Mouse (Mus musculus): ENCODE results near the gene Defb35. TPM values are rescaled to one million over a fixed set of nuclear protein-coding genes. Genes with fewer than 3 reads are reported as not detected.
"Not testable (repeated sequence)": the region's sequence is repeated elsewhere in the genome, so short reads cannot be mapped to it uniquely, and the experiment has no call there.

Gene Defb35
- total and polyA plus RNA-seq, 3 experiments = not detected

DNA sequence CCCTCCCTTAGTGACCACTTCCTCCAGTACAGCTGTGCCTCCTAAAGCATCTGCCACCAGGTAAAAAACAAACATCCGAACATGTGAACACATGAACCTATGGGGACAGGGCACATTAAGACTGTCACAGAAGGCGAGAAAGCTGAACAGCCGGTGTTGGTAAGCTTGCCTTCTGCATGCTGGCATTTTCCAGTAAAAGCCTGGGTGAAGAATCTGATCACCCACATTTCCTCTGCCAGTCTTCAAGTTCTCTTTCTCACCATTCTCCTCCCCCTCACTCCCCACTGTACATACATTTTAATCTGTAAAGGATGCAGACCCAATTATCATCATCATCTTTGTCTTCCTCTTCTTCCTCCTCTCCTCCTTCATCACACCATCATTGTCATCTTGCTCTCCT is 22.5 kb upstream of the Defb35 start:
- no peak overlapping the region for H3K4me3 ChIP-seq (ENCODE audit: control insufficient read depth in 1 of 2, insufficient read depth in 1 of 2, low read depth in 2 of 2, low read length in 2 of 2)
- no peaks in the 10 kb centered on the region for H3K27me3 ChIP-seq (ENCODE audit: control insufficient read depth in 1 of 2, insufficient read depth in 2 of 2, low read length in 2 of 2)
- H3K9ac ChIP-seq (ENCODE audit: control insufficient read depth, low read depth, low read length, poor library complexity, severe bottlenecking) = no peak overlapping the region
- no peaks in the 10 kb centered on the region for H3K4me1 ChIP-seq (ENCODE audit: control insufficient read depth in 1 of 2, insufficient read depth in 2 of 2, low read length in 2 of 2)
- no peak overlapping the region for H3K27ac ChIP-seq (ENCODE audit: control insufficient read depth, low read depth, low read length)
- no peaks in the 10 kb centered on the region for H3K79me2 ChIP-seq (ENCODE audit: control insufficient read depth, insufficient read depth, low read length, poor library complexity)
- no peak for DNase-seq (ENCODE audit: low read depth, low spot score)
- H3K36me3 ChIP-seq (ENCODE audit: control insufficient read depth in 1 of 2, insufficient read depth in 2 of 2, low read length in 2 of 2) = no peaks in the 10 kb centered on the region
- H3K9me3 ChIP-seq (replicated peaks; ENCODE audit: insufficient read depth, low read length) = no peaks in the 10 kb centered on the region
- TF ChIP-seq TBP (IDR thresholded peaks at IDR 0.05; ENCODE audit: low read depth, low read length) (no peak), POLR2AphosphoS2 (IDR thresholded peaks at IDR 0.05; ENCODE audit: low read length) (no peak), USF1 (IDR thresholded peaks at IDR 0.05; ENCODE audit: low read depth, low read length) (no peak), KAT2A (conservative IDR thresholded peaks at IDR 0.05; ENCODE audit: low read depth, low read length) (no peak), ETS1 (IDR thresholded peaks at IDR 0.05; ENCODE audit: low read depth, low read length) (no peak), USF2 (IDR thresholded peaks at IDR 0.05; ENCODE audit: borderline replicate concordance in 1 of 2, insufficient read depth in 1 of 2, low read depth in 1 of 2, low read length in 2 of 2) (no peak), EP300 (IDR thresholded peaks at IDR 0.05; ENCODE audit: low read depth in 1 of 2, low read length in 2 of 2) (no peak), MXI1 (IDR thresholded peaks at IDR 0.05; ENCODE audit: low read depth, low read length) (no peak)

DNA sequence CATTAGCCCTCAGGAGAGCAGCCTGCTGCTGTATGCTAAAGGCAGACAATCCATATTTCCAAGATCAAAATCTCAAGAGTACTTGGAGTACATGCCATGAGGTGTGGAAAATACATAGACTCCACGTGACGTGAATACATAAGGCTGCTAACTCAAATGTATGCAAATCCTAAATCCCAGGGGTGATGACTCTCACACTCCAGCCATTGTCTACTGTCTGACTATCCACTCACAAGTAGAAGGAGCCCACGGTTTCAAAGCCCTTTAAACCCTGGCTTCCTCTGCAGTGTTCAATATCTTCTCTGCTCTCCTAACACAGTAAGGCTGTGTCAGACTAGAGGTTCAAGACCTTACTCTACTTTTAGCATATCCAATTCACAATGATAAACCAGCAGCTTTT is 7.4 kb upstream of the Defb35 start:
- not testable (repeated sequence) for H3K9me3 ChIP-seq (replicated peaks; ENCODE audit: insufficient read depth, low read length); H3K4me1 ChIP-seq (ENCODE audit: control insufficient read depth in 1 of 2, insufficient read depth in 2 of 2, low read length in 2 of 2); H3K79me2 ChIP-seq (ENCODE audit: control insufficient read depth, insufficient read depth, low read length, poor library complexity); H3K9ac ChIP-seq (ENCODE audit: control insufficient read depth, low read depth, low read length, poor library complexity, severe bottlenecking); H3K27ac ChIP-seq (ENCODE audit: control insufficient read depth, low read depth, low read length); DNase-seq (ENCODE audit: low read depth, low spot score); H3K27me3 ChIP-seq (ENCODE audit: control insufficient read depth in 1 of 2, insufficient read depth in 2 of 2, low read length in 2 of 2); H3K4me3 ChIP-seq (ENCODE audit: control insufficient read depth in 1 of 2, insufficient read depth in 1 of 2, low read depth in 2 of 2, low read length in 2 of 2); H3K36me3 ChIP-seq (ENCODE audit: control insufficient read depth in 1 of 2, insufficient read depth in 2 of 2, low read length in 2 of 2)

DNA sequence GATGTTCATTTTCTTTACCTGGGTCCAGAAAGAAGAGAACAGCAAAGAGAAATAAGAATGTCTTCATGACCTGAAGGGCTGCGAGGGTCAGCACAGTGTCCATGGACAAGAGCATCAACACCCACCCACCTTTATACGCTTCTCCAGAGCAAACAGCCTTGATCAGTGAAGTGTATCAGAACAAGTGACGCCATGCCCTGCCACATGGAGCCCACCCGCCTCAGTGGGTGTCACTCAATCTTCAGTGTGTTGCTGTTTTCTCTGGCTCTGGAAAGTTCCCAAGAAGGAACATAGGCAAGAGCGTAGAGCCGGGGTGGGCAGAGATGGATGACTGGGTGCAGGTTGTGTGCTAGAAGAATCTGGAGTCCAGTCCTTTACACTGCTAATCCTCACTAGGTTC is 5.5 kb upstream of the Defb35 start, which contains the start of gene Defb15:
Defb15 (minus strand) TSS at position 101 of the 400 bp plus-strand sequence.
- no peak within 1 kb of the TSS for H3K9ac ChIP-seq (ENCODE audit: control insufficient read depth, low read depth, low read length, poor library complexity, severe bottlenecking)
- no peak for DNase-seq (ENCODE audit: low read depth, low spot score)
- H3K27me3 ChIP-seq (ENCODE audit: control insufficient read depth in 1 of 2, insufficient read depth in 2 of 2, low read length in 2 of 2) = no peaks in the 10 kb centered on the region
- no peak within 1 kb of the TSS for H3K27ac ChIP-seq (ENCODE audit: control insufficient read depth, low read depth, low read length)
- H3K79me2 ChIP-seq (ENCODE audit: control insufficient read depth, insufficient read depth, low read length, poor library complexity) = no peaks in the 10 kb centered on the region
- no peaks in the 10 kb centered on the region for H3K9me3 ChIP-seq (replicated peaks; ENCODE audit: insufficient read depth, low read length)
- no peak for TF ChIP-seq ZNF384 (IDR thresholded peaks at IDR 0.05; ENCODE audit: low read depth, low read length)
- no peaks in the 10 kb centered on the region for H3K4me1 ChIP-seq (ENCODE audit: control insufficient read depth in 1 of 2, insufficient read depth in 2 of 2, low read length in 2 of 2)
- H3K36me3 ChIP-seq (ENCODE audit: control insufficient read depth in 1 of 2, insufficient read depth in 2 of 2, low read length in 2 of 2) = no peaks in the 10 kb centered on the region
- H3K4me3 ChIP-seq (ENCODE audit: control insufficient read depth in 1 of 2, insufficient read depth in 1 of 2, low read depth in 2 of 2, low read length in 2 of 2) = no peak within 1 kb of the TSS

DNA sequence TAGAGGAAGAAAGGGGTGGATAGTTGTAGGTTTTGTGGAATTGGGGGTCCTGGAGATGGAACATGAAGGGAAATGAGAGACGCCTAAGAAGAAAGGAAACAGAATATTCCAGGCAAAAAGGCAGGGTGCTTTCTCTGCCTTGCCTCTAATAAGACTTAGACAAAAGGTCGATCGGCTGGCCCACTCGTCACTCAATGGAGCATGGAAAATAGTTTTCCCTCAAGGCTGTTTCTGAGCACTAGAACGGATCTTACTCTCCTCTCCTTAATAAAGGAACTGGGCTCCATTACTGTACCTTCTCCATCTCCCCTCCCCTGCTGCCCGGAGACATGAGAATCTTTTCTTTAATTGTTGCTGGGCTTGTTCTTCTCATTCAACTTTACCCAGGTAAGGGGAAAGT is 8.3 kb downstream of the Defb35 start, which contains the start of gene Defb13:
Defb13 (plus strand) TSS at position 301 of the 400 bp plus-strand sequence.
- Histone ChIP-seq H3K36me3 (ENCODE audit: control insufficient read depth in 1 of 2, insufficient read depth in 2 of 2, low read length in 2 of 2) (no peaks in the 10 kb centered on the region), H3K9me3 (replicated peaks; ENCODE audit: insufficient read depth, low read length) (no peaks in the 10 kb centered on the region), H3K9ac (ENCODE audit: control insufficient read depth, low read depth, low read length, poor library complexity, severe bottlenecking) (no peak within 1 kb of the TSS), H3K27me3 (ENCODE audit: control insufficient read depth in 1 of 2, insufficient read depth in 2 of 2, low read length in 2 of 2) (no peaks in the 10 kb centered on the region), H3K79me2 (ENCODE audit: control insufficient read depth, insufficient read depth, low read length, poor library complexity) (no peaks in the 10 kb centered on the region), H3K27ac (ENCODE audit: control insufficient read depth, low read depth, low read length) (no peak within 1 kb of the TSS), H3K4me1 (ENCODE audit: control insufficient read depth in 1 of 2, insufficient read depth in 2 of 2, low read length in 2 of 2) (no peaks in the 10 kb centered on the region), H3K4me3 (ENCODE audit: control insufficient read depth in 1 of 2, insufficient read depth in 1 of 2, low read depth in 2 of 2, low read length in 2 of 2) (no peak within 1 kb of the TSS)
- no peak for DNase-seq (ENCODE audit: low read depth, low spot score)
- TF ChIP-seq KAT2A (conservative IDR thresholded peaks at IDR 0.05; ENCODE audit: low read depth, low read length) (no peak), UBTF (IDR thresholded peaks at IDR 0.05; ENCODE audit: borderline replicate concordance, insufficient read depth, low read depth, low read length) (no peak), POLR2AphosphoS5 (IDR thresholded peaks at IDR 0.05; ENCODE audit: borderline replicate concordance, low read depth, low read length) (no peak), GATA1 (IDR thresholded peaks at IDR 0.05; ENCODE audit: low read depth, low read length) (no peak), RCOR1 (IDR thresholded peaks at IDR 0.05; ENCODE audit: low read depth, low read length) (no peak), MYB (IDR thresholded peaks at IDR 0.05; ENCODE audit: low read depth, low read length) (no peak), HCFC1 (IDR thresholded peaks at IDR 0.05; ENCODE audit: low read depth, low read length) (no peak)
